Mouse (Mus musculus): ENCODE measurements around the gene Hnf1a.

- TF ChIP-seq GATA1 (IDR thresholded peaks at IDR 0.05; ENCODE audit: low read length) = no peak
- no peak for TF ChIP-seq TAL1 (IDR thresholded peaks at IDR 0.05; ENCODE audit: low read length)
Measured at GRCm38 (mm10) chr5:115011217-115011518, 40.3 kb upstream of the Hnf1a start.

All from erythroblast, embryonic 14.5 days (primary cell).